Mouse (Mus musculus): ENCODE results near the gene Baz2a. TPM values are rescaled to one million over a fixed set of nuclear protein-coding genes. Genes with fewer than 3 reads are reported as not detected.
"Not testable (repeated sequence)": the region's sequence is repeated elsewhere in the genome, so short reads cannot be mapped to it uniquely, and the experiment has no call there.

Gene Baz2a
- polyA plus RNA-seq, 1 experiment from 2014 or later: 12.5 TPM

- peaks cover 34% of the 10 kb centered on the region for H3K36me3 ChIP-seq
- peak overlapping the region; percentile 94 for H3K9ac ChIP-seq
- no peaks in the 10 kb centered on the region for H3K9me3 ChIP-seq
- H3K27ac ChIP-seq: no peak overlapping the region
- H3K27me3 ChIP-seq (replicated peaks): no peaks in the 10 kb centered on the region
- H3K4me3 ChIP-seq (replicated peaks): peak overlapping the region; percentile 84
- 2% methylated on average over 3 of the region's 3 CpGs for WGBS
- 0 out of 2 replicates have a peak, but pooled peaks cover 10% of the 10 kb centered on the region for H3K4me1 ChIP-seq (replicated peaks)
- peak overlapping the region; percentile 77 for H3K4me2 ChIP-seq (replicated peaks)
- ATAC-seq: no peak
Measured at GRCm38 (mm10) chr10:128084160-128084559, 7.2 kb upstream of the Baz2a start.

DNA sequence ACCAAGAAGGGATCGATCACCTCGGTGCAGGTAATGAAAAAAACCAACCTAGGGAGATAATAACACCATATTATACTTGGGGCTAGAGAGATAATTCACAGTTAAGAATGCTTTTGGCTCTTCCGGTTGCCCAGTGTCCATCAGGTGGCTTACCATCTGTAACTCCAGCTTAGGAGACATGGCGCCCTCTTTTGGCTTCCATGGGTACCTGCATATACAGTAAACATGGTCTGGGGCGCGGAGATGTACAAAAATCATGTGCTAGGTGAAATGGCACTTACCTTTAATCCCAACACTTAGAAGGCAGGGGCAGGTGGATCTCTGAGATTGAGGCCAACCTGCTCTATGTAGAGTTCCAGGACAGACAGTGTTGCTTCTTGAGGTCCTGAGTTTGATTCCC, 5.0 kb upstream of the Baz2a start:
- Histone ChIP-seq H3K4me3 (replicated peaks) (no peak overlapping the region), H3K27ac (no peak overlapping the region), H3K4me1 (replicated peaks) (peaks cover 11% of the 10 kb centered on the region), H3K9ac (no peak overlapping the region), H3K27me3 (replicated peaks) (no peaks in the 10 kb centered on the region), H3K9me3 (no peaks in the 10 kb centered on the region), H3K36me3 (peaks cover 41% of the 10 kb centered on the region), H3K4me2 (replicated peaks) (no peak overlapping the region)
- 76% methylated on average over 6 of the region's 6 CpGs for WGBS
- no peak for ATAC-seq

- WGBS: 87% methylated on average over 2 of the region's 2 CpGs
- not testable (repeated sequence) for H3K27me3 ChIP-seq (replicated peaks); H3K27ac ChIP-seq; H3K9ac ChIP-seq; ATAC-seq; H3K9me3 ChIP-seq; H3K4me3 ChIP-seq (replicated peaks); H3K4me2 ChIP-seq (replicated peaks)
- Histone ChIP-seq H3K36me3 (peaks cover 41% of the 10 kb centered on the region), H3K4me1 (replicated peaks) (peaks cover 20% of the 10 kb centered on the region)
Measured at GRCm38 (mm10) chr10:128087216-128087615, 4.2 kb upstream of the Baz2a start.

GRCm38 (mm10) chr10:128088181-128088580, 3.2 kb upstream of the Baz2a start:
- H3K4me3 ChIP-seq (replicated peaks): no peak overlapping the region
- H3K36me3 ChIP-seq: peaks cover 41% of the 10 kb centered on the region

DNA sequence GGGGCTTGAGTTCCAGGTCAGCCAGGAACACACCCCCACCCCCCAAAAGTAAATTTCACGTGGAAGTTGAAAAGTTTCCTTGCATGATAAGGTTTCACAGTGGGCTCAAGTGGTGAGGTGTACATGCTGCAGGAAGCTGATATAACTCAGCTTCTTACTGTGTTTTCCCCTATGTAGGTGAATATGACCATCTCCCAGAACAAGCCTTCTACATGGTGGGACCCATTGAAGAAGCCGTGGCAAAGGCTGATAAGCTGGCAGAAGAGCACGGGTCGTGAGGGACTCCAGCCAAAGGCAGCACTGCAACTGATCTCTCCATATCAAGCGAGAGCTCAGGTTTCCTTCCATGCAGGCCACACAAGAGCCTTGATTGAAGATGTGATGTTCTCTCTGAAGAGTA, 1.5 kb upstream of the Baz2a start:
- WGBS: 56% methylated on average over 5 of the region's 5 CpGs
- H3K36me3 ChIP-seq: peaks cover 40% of the 10 kb centered on the region
- H3K4me1 ChIP-seq (replicated peaks): peaks cover 32% of the 10 kb centered on the region
- H3K4me3 ChIP-seq (replicated peaks): no peak overlapping the region
- H3K27ac ChIP-seq: no peak overlapping the region
- H3K9me3 ChIP-seq: no peaks in the 10 kb centered on the region
- H3K9ac ChIP-seq: no peak overlapping the region
- ATAC-seq: no peak
- H3K4me2 ChIP-seq (replicated peaks): no peak overlapping the region
- no peaks in the 10 kb centered on the region for H3K27me3 ChIP-seq (replicated peaks)

More at GRCm38 (mm10) chr10:128088181-128088580, 3.2 kb upstream of the Baz2a start:
- Histone ChIP-seq H3K4me2 (replicated peaks) (no peak overlapping the region), H3K27ac (no peak overlapping the region), H3K9ac (no peak overlapping the region), H3K4me1 (replicated peaks) (peaks cover 21% of the 10 kb centered on the region), H3K9me3 (no peaks in the 10 kb centered on the region), H3K27me3 (replicated peaks) (no peaks in the 10 kb centered on the region)
- WGBS: 88% methylated on average over 5 of the region's 5 CpGs
- ATAC-seq: no peak

- peak overlapping the region; percentile 92 for H3K4me3 ChIP-seq (replicated peaks)
- WGBS: 6% methylated on average over 14 of the region's 14 CpGs
- H3K4me1 ChIP-seq (replicated peaks): peaks cover 33% of the 10 kb centered on the region
- ATAC-seq: peak; percentile 79
- H3K9ac ChIP-seq: peak overlapping the region; percentile 81
- no peaks in the 10 kb centered on the region for H3K27me3 ChIP-seq (replicated peaks)
- no peaks in the 10 kb centered on the region for H3K9me3 ChIP-seq
- peak overlapping the region; percentile 89 for H3K4me2 ChIP-seq (replicated peaks)
- H3K27ac ChIP-seq: peak overlapping the region; percentile 97
- H3K36me3 ChIP-seq: peaks cover 31% of the 10 kb centered on the region
Measured at GRCm38 (mm10) chr10:128090651-128091563, 470 bp upstream of the Baz2a start.

DNA sequence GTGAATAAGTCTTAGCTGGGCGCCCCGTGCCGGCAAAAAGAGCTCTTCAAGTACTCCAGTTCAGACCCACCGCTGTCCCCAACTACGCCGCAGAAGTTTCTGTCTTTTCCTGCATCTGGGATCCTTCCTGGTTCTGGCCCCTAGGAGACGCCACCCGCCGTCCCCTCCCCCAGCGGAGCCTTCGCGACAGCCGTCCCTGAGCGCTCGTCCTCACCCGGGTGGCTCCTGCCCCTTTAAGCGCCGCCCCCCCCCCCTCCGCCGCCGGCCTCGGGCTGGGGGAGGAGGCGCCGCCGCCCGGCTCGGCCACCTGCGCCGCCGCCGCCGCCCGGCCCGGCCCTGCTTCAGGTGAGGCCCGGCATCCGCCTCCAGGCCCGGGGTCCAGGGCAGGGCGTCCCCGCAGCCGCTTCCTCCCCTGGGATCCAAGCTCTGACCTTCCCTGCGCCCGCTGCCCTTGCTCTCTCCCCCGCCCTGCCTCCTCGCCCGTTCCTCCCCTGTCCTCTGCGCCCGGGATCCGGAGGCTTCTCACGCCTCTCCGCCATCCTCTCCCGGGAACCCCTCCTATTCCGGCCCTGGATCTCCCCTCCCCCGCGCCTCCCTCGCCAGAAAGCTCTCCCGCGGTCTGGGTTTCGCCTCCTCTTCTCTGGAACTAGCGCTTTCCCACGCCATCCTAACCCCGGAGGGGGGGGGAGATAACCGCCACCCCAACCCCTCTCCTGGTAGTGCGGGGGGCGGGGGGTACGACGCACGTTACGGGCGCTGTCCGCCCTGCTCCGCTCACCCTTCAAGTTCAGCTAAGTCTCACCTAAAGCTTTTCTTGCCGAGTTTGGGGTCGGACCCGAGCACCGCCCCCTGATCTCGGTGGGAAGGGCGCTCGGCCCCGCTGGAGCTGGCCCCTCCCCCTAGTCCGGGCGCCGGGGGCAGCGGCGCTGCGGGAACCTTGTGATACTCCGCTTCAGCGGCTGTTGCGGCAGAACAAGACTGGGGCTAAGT, 1.4 kb downstream of the Baz2a start:
- Histone ChIP-seq H3K9me3 (no peaks in the 10 kb centered on the region), H3K4me2 (replicated peaks) (peak overlapping the region; percentile 89), H3K36me3 (peaks cover 21% of the 10 kb centered on the region), H3K4me1 (replicated peaks) (peaks cover 33% of the 10 kb centered on the region), H3K27ac (peak overlapping the region; percentile 97), H3K9ac (peak overlapping the region; percentile 81), H3K27me3 (replicated peaks) (no peaks in the 10 kb centered on the region), H3K4me3 (replicated peaks) (peak overlapping the region; percentile 92)
- peak; percentile 68 for ATAC-seq
- WGBS: under 1% methylated on average over 74 of the region's 88 CpGs

DNA sequence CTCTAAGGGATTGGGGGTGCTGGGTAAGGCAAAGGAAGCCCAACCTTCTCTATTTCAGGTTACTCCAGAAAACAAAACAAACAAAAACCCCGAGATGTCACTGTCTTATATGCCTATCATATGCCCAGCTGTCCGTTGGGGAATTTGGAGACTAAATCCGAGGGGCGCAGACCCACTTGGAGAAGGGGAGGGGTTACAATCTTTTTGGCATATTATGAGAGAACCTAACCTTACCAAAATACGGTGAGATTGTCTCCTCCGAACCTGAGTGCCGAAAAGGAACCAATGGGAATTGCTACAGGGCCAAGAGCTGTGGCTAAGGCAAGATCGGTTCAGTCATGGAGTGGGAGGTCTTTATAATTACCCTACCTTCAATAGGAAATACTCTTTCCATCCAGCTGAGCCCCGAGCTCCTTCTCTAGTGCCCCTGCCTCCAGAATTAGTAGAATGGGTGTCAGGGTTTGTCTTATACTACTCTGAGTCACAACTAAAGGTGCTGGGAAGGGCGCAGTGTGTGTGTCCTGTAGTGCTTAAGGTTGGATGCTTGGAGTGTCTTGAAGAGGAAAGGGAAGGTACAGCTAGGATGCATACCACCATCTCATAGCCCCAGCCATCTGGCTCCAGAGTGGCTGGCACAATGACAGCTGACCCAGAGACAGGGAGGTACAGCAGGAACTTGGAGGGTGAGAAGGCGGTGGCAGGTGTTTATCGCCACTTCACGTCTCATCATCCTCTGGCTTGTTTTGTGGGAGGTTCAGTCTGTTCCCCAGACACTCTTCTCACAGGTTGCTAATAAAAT, 2.3 kb downstream of the Baz2a start:
- no peaks in the 10 kb centered on the region for H3K9me3 ChIP-seq
- peak overlapping the region; percentile 97 for H3K27ac ChIP-seq
- peaks cover 40% of the 10 kb centered on the region for H3K4me1 ChIP-seq (replicated peaks)
- H3K9ac ChIP-seq: peak overlapping the region; percentile 81
- peak overlapping the region; percentile 89 for H3K4me2 ChIP-seq (replicated peaks)
- 31% methylated on average over 13 of the region's 13 CpGs for WGBS
- peaks cover 12% of the 10 kb centered on the region for H3K36me3 ChIP-seq
- H3K4me3 ChIP-seq (replicated peaks): peak overlapping the region; percentile 92
- no peaks in the 10 kb centered on the region for H3K27me3 ChIP-seq (replicated peaks)
- no peak for ATAC-seq

GRCm38 (mm10) chr10:128094340-128094968, 3.1 kb downstream of the Baz2a start:
- Histone ChIP-seq H3K4me1 (replicated peaks) (peaks cover 43% of the 10 kb centered on the region), H3K27me3 (replicated peaks) (no peaks in the 10 kb centered on the region), H3K36me3 (peaks cover 4% of the 10 kb centered on the region), H3K9ac (peak overlapping the region; percentile 11; the same call in 1 of the 2 replicates), H3K4me2 (replicated peaks) (peak overlapping the region; percentile 89), H3K27ac (peak overlapping the region; percentile 97), H3K4me3 (replicated peaks) (peak overlapping the region; percentile 25), H3K9me3 (no peaks in the 10 kb centered on the region)
- 11% methylated on average over 19 of the region's 19 CpGs for WGBS
- ATAC-seq: peak; percentile 71

DNA sequence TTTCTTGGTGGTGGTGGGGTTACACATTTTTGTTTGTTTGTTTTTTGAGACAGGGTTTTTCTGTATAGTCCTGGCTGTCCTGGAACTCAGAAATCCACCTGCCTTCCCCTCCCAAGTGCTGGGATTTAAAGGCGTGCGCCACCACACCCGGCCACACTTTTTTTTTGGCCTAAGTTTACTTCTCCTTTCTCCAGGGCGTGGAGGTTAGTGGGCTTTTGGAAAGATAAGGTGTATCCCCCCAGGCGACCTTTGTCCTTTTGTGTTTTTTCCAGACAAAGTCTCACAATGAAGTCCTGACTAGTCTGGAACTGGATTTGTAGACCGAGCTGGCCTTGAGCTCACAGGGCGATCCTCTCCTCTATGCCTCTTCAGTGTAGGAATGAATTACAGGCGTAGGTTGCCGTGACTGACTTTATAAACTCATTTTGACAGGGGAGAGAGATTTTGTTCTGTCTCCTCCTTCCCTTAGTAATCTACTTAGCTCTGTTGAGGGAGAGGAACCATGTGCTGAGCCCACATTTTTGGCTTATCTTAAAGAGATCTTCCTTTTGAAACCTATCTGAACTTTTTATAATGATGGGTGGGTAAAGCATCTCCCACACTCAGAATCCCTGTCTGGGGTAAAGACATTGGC, 3.7 kb downstream of the Baz2a start:
- peak overlapping the region; percentile 58 for H3K27ac ChIP-seq
- H3K36me3 ChIP-seq: no peaks in the 10 kb centered on the region
- H3K4me3 ChIP-seq (replicated peaks): peak overlapping the region; percentile 25; the same call in 1 of the 2 replicates
- H3K9ac ChIP-seq: peak overlapping the region; percentile 10; the same call in 1 of the 2 replicates
- no peaks in the 10 kb centered on the region for H3K27me3 ChIP-seq (replicated peaks)
- H3K4me1 ChIP-seq (replicated peaks): peaks cover 43% of the 10 kb centered on the region
- peak overlapping the region; percentile 89 for H3K4me2 ChIP-seq (replicated peaks)
- 31% methylated on average over 9 of the region's 9 CpGs for WGBS
- ATAC-seq: no peak
- H3K9me3 ChIP-seq: no peaks in the 10 kb centered on the region

- Histone ChIP-seq H3K36me3 (no peaks in the 10 kb centered on the region), H3K9ac (no peak overlapping the region), H3K9me3 (no peaks in the 10 kb centered on the region), H3K27ac (no peak overlapping the region; the same call in 1 of the 2 replicates), H3K4me2 (replicated peaks) (peak overlapping the region; percentile 78; the same call in 1 of the 2 replicates), H3K4me1 (replicated peaks) (peaks cover 43% of the 10 kb centered on the region), H3K27me3 (replicated peaks) (no peaks in the 10 kb centered on the region), H3K4me3 (replicated peaks) (peak overlapping the region; percentile 96)
- ATAC-seq: no peak
- 23% methylated on average over 4 of the region's 4 CpGs for WGBS
Measured at GRCm38 (mm10) chr10:128096313-128096692, 4.9 kb downstream of the Baz2a start.

Measured in intestine, embryonic 15.5 days (tissue).